Mouse (Mus musculus) E14TG2a.4 (cell line): Measurements from ENCODE around the gene Tmem50a.

Experiments
- CTCF ChIP-seq: conservative IDR thresholded peaks from 2 replicates; pipeline ENCODE4 v1.5.1; 2014; ENCODE audit warnings: low read length
- NANOG ChIP-seq: IDR thresholded peaks from 2 replicates; pipeline ENCODE4 v1.6.1; 2014; ENCODE audit warnings: borderline replicate concordance, low read length, mixed read lengths
- POU5F1 ChIP-seq: IDR thresholded peaks from 2 replicates; pipeline ENCODE4 v1.6.1; 2014; ENCODE audit warnings: low read length, borderline replicate concordance

DNA sequence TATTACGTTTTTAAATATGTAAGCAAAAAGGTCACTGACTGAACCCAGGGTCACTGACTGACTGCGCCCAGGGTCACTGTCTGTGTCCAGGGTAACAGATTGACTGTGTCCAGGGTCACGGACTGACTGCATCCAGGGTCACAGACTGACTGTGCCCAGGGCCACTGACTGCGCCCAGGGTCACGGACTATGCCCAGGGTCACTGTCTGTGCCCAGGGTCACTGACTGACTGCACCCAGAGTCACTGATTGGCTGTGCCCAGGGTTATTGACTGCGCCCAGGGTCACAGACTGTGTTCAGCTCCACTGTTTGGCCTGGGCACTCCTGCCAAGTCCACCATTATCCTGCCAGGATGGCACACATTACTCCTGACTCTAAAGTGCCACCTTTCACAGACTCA lies 17.6 kb downstream of the Tmem50a start:
- no peak for TF ChIP-seq CTCF
- no peak for TF ChIP-seq NANOG
- TF ChIP-seq POU5F1 = no peak
